In genomic region chr7:102927105-102927504, GRCm38 (mm10) we compare ENCODE assay signal across 28 mouse cellular contexts. TPM values are rescaled to one million over a fixed set of nuclear protein-coding genes. Genes with fewer than 3 reads are reported as not detected.
DNase-seq lines count a peak whose midpoint lies in the region; ATAC-seq lines count a peak whose summit lies in the region.
"Had no signal": no experiment of that assay in that cellular context is flagged by ENCODE, and none has a peak within 500 bp of the region (broad histone marks: within the 10 kb centered on the region; RNA-seq: fewer than 3 reads in every experiment).

No protein-coding gene starts in this region.

- DNase-seq in heart, adult 18-20 months: no peak
- DNase-seq: adrenal gland, postnatal 10 days; adrenal gland, postnatal 25 days; B cell, adult 2 months; cerebellum, adult 11-12 months; cerebellum, adult 2 months; cerebellum, adult 9-10 months; cerebellum, postnatal 10 days; cerebellum, postnatal 25 days; embryo, embryonic 11 days; forebrain, postnatal 0 days had no signal

- ATAC-seq in common myeloid progenitor, adult 5-6 weeks (replicated peaks; ENCODE audit: low read depth, poor library complexity, severe bottlenecking): peak; percentile 62; the same call in 1 of the 2 replicates
- ATAC-seq in megakaryocyte, adult 5-6 weeks (ENCODE audit: poor library complexity, severe bottlenecking): peak; percentile 69
- ATAC-seq in kidney, embryonic 14.5 days (ENCODE audit: low FRiP score, low TSS enrichment): no peak
- no peak for ATAC-seq in forebrain, embryonic 16.5 days
- ATAC-seq: activated CD4-positive, CD25-positive, alpha-beta regulatory T cell, adult 4 months; CD4-positive, CD25-positive, alpha-beta regulatory T cell, adult 4 months; forebrain, embryonic 14.5 days; forebrain, postnatal 0 days; Patski had no signal

- no peak overlapping the region for H3K4me3 ChIP-seq in kidney, embryonic 14.5 days (ENCODE audit: low read length)
- no peak overlapping the region for H3K4me3 ChIP-seq in forebrain, embryonic 16.5 days (replicated peaks; ENCODE audit: low read length)
- H3K4me3 ChIP-seq: embryonic facial prominence, embryonic 13.5 days; embryonic facial prominence, embryonic 15.5 days; erythroblast, embryonic 14.5 days; forebrain, embryonic 10.5 days; forebrain, embryonic 12.5 days had no signal

- H3K9me3 ChIP-seq in kidney, embryonic 14.5 days (ENCODE audit: control insufficient read depth, low read length): no peaks in the 10 kb centered on the region
- no peaks in the 10 kb centered on the region for H3K9me3 ChIP-seq in forebrain, embryonic 16.5 days (ENCODE audit: control insufficient read depth, low read length)
- H3K9me3 ChIP-seq: embryonic facial prominence, embryonic 13.5 days; embryonic facial prominence, embryonic 15.5 days; forebrain, embryonic 10.5 days; forebrain, embryonic 12.5 days; G1E had no signal

- H3K4me2 ChIP-seq in kidney, embryonic 14.5 days (replicated peaks; ENCODE audit: low read depth, low read length): no peak overlapping the region
- no peak overlapping the region for H3K4me2 ChIP-seq in forebrain, embryonic 16.5 days (ENCODE audit: low read length)
- H3K4me2 ChIP-seq: embryonic facial prominence, embryonic 13.5 days; embryonic facial prominence, embryonic 15.5 days; forebrain, embryonic 12.5 days had no signal

- 72% methylated on average over 3 of the region's 3 CpGs for WGBS in kidney, embryonic 14.5 days
- 74% methylated on average over 3 of the region's 3 CpGs for WGBS in forebrain, embryonic 16.5 days

- no peak overlapping the region for H3K9ac ChIP-seq in kidney, embryonic 14.5 days (ENCODE audit: low read depth, low read length)
- no peak overlapping the region for H3K9ac ChIP-seq in forebrain, embryonic 16.5 days (replicated peaks; ENCODE audit: low read depth, low read length)
- H3K9ac ChIP-seq: embryonic facial prominence, embryonic 13.5 days; embryonic facial prominence, embryonic 15.5 days; forebrain, embryonic 12.5 days; forebrain, postnatal 0 days had no signal

- H3K4me1 ChIP-seq in kidney, embryonic 14.5 days (ENCODE audit: control insufficient read depth, insufficient read depth, low read length): no peaks in the 10 kb centered on the region
- H3K4me1 ChIP-seq in forebrain, embryonic 16.5 days (replicated peaks; ENCODE audit: control insufficient read depth, insufficient read depth, low read length): no peaks in the 10 kb centered on the region
- H3K4me1 ChIP-seq: embryonic facial prominence, embryonic 13.5 days; embryonic facial prominence, embryonic 15.5 days; forebrain, embryonic 10.5 days; forebrain, embryonic 12.5 days had no signal

- H3K27me3 ChIP-seq in kidney, embryonic 14.5 days (ENCODE audit: control insufficient read depth, insufficient read depth, low read length): no peaks in the 10 kb centered on the region
- no peaks in the 10 kb centered on the region for H3K27me3 ChIP-seq in forebrain, embryonic 16.5 days (replicated peaks; ENCODE audit: control insufficient read depth, insufficient read depth, low read length)
- H3K27me3 ChIP-seq: CH12.LX; embryonic facial prominence, embryonic 13.5 days; embryonic facial prominence, embryonic 15.5 days; forebrain, embryonic 12.5 days had no signal

- no peak overlapping the region for H3K27ac ChIP-seq in kidney, embryonic 14.5 days (ENCODE audit: low read depth, low read length)
- no peak overlapping the region for H3K27ac ChIP-seq in forebrain, embryonic 16.5 days (ENCODE audit: low read length)
- H3K27ac ChIP-seq: embryonic facial prominence, embryonic 13.5 days; embryonic facial prominence, embryonic 15.5 days; forebrain, embryonic 10.5 days; forebrain, embryonic 12.5 days had no signal

- no peaks in the 10 kb centered on the region for H3K36me3 ChIP-seq in kidney, embryonic 14.5 days (ENCODE audit: control insufficient read depth, insufficient read depth, low read length)
- no peaks in the 10 kb centered on the region for H3K36me3 ChIP-seq in forebrain, embryonic 16.5 days (ENCODE audit: control insufficient read depth, insufficient read depth)
- H3K36me3 ChIP-seq: embryonic facial prominence, embryonic 13.5 days; embryonic facial prominence, embryonic 15.5 days; forebrain, embryonic 10.5 days; forebrain, embryonic 12.5 days; G1E had no signal

RNA-seq across cellular contexts. Expression of gene Olfr572, which starts 2.9 kb away (rescaled TPM):
- not detected in 2 replicates for total RNA-seq in common myeloid progenitor, adult 5-6 weeks (2017)
- total RNA-seq in megakaryocyte, adult 5-6 weeks (2015): not detected in 2 replicates
- not detected in 2 replicates for total RNA-seq in megakaryocyte, adult 5-6 weeks (2017)
- not detected in 2 replicates for polyA plus RNA-seq in kidney, embryonic 14.5 days (2014; fragmentation: Nextera tagmentation; extraction: Ambion mirVana)
- polyA plus RNA-seq in forebrain, embryonic 16.5 days (2015; fragmentation: Nextera tagmentation; extraction: Ambion mirVana): not detected in 2 replicates
- not detected for total RNA-seq in heart, adult 18-20 months (2021)
- total RNA-seq: adrenal gland, adult 18-20 months; adrenal gland, postnatal 10 days; adrenal gland, postnatal 25 days; CH12.LX; forebrain, postnatal 0 days had no signal
- polyA plus RNA-seq: activated CD4-positive, CD25-positive, alpha-beta regulatory T cell, adult 4 months; CD4-positive, CD25-positive, alpha-beta regulatory T cell, adult 4 months; cerebellum, adult 2 months; embryonic facial prominence, embryonic 11.5 days; embryonic facial prominence, embryonic 13.5 days; embryonic facial prominence, embryonic 15.5 days; erythroblast, embryonic 14.5 days; forebrain, embryonic 10.5 days; forebrain, embryonic 12.5 days; forebrain, embryonic 14.5 days; forebrain, postnatal 0 days; G1E; Patski had no signal

RNA-seq across cellular contexts. Expression of gene Olfr571, which starts 9.8 kb away (rescaled TPM):
- total RNA-seq in common myeloid progenitor, adult 5-6 weeks (2017): not detected in 2 replicates
- total RNA-seq in megakaryocyte, adult 5-6 weeks (2015): not detected in 2 replicates
- total RNA-seq in megakaryocyte, adult 5-6 weeks (2017): not detected in 2 replicates
- not detected in 2 replicates for polyA plus RNA-seq in kidney, embryonic 14.5 days (2014; fragmentation: Nextera tagmentation; extraction: Ambion mirVana)
- polyA plus RNA-seq in forebrain, embryonic 16.5 days (2015; fragmentation: Nextera tagmentation; extraction: Ambion mirVana): not detected in 2 replicates
- total RNA-seq in heart, adult 18-20 months (2021): not detected
- total RNA-seq: adrenal gland, adult 18-20 months; adrenal gland, postnatal 10 days; adrenal gland, postnatal 25 days; CH12.LX; forebrain, postnatal 0 days had no signal
- polyA plus RNA-seq: activated CD4-positive, CD25-positive, alpha-beta regulatory T cell, adult 4 months; cerebellum, adult 2 months; erythroblast, embryonic 14.5 days; forebrain, embryonic 10.5 days; forebrain, embryonic 14.5 days; forebrain, postnatal 0 days; G1E; Patski had no signal

RNA-seq across cellular contexts. Expression of gene Olfr573-ps1, which starts 15.3 kb away (rescaled TPM):
- not detected in 2 replicates for total RNA-seq in common myeloid progenitor, adult 5-6 weeks (2017)
- total RNA-seq in megakaryocyte, adult 5-6 weeks (2015): not detected in 2 replicates
- total RNA-seq in megakaryocyte, adult 5-6 weeks (2017): not detected in 2 replicates
- polyA plus RNA-seq in kidney, embryonic 14.5 days (2014; fragmentation: Nextera tagmentation; extraction: Ambion mirVana): not detected in 2 replicates
- polyA plus RNA-seq in forebrain, embryonic 16.5 days (2015; fragmentation: Nextera tagmentation; extraction: Ambion mirVana): not detected in 2 replicates
- not detected for total RNA-seq in heart, adult 18-20 months (2021)
- total RNA-seq: adrenal gland, adult 18-20 months; adrenal gland, postnatal 10 days; adrenal gland, postnatal 25 days; CH12.LX; forebrain, postnatal 0 days; G1E had no signal
- polyA plus RNA-seq: activated CD4-positive, CD25-positive, alpha-beta regulatory T cell, adult 4 months; CD4-positive, CD25-positive, alpha-beta regulatory T cell, adult 4 months; cerebellum, adult 2 months; embryonic facial prominence, embryonic 11.5 days; embryonic facial prominence, embryonic 13.5 days; embryonic facial prominence, embryonic 15.5 days; erythroblast, embryonic 14.5 days; forebrain, embryonic 10.5 days; forebrain, embryonic 12.5 days; forebrain, embryonic 14.5 days; forebrain, postnatal 0 days; G1E; Patski had no signal

RNA-seq across cellular contexts. Expression of gene Olfr574, which starts 21.2 kb away (rescaled TPM):
- total RNA-seq in common myeloid progenitor, adult 5-6 weeks (2017): not detected in 2 replicates
- not detected in 2 replicates for total RNA-seq in megakaryocyte, adult 5-6 weeks (2015)
- not detected in 2 replicates for total RNA-seq in megakaryocyte, adult 5-6 weeks (2017)
- polyA plus RNA-seq in kidney, embryonic 14.5 days (2014; fragmentation: Nextera tagmentation; extraction: Ambion mirVana): not detected in 2 replicates
- not detected in 2 replicates for polyA plus RNA-seq in forebrain, embryonic 16.5 days (2015; fragmentation: Nextera tagmentation; extraction: Ambion mirVana)
- total RNA-seq in heart, adult 18-20 months (2021): not detected
- total RNA-seq: adrenal gland, postnatal 10 days; adrenal gland, postnatal 25 days; CH12.LX; forebrain, postnatal 0 days; G1E had no signal
- polyA plus RNA-seq: activated CD4-positive, CD25-positive, alpha-beta regulatory T cell, adult 4 months; CD4-positive, CD25-positive, alpha-beta regulatory T cell, adult 4 months; cerebellum, adult 2 months; embryonic facial prominence, embryonic 11.5 days; embryonic facial prominence, embryonic 13.5 days; embryonic facial prominence, embryonic 15.5 days; erythroblast, embryonic 14.5 days; forebrain, embryonic 10.5 days; forebrain, embryonic 12.5 days; forebrain, embryonic 14.5 days; forebrain, postnatal 0 days; G1E; Patski had no signal

RNA-seq across cellular contexts. Expression of gene Olfr575, which starts 31.5 kb away (rescaled TPM):
- not detected in 2 replicates for total RNA-seq in common myeloid progenitor, adult 5-6 weeks (2017)
- not detected in 2 replicates for total RNA-seq in megakaryocyte, adult 5-6 weeks (2015)
- not detected in 2 replicates for total RNA-seq in megakaryocyte, adult 5-6 weeks (2017)
- polyA plus RNA-seq in kidney, embryonic 14.5 days (2014; fragmentation: Nextera tagmentation; extraction: Ambion mirVana): not detected in 2 replicates
- not detected in 2 replicates for polyA plus RNA-seq in forebrain, embryonic 16.5 days (2015; fragmentation: Nextera tagmentation; extraction: Ambion mirVana)
- total RNA-seq in heart, adult 18-20 months (2021): not detected
- total RNA-seq: adrenal gland, adult 18-20 months; adrenal gland, postnatal 10 days; adrenal gland, postnatal 25 days; CH12.LX; forebrain, postnatal 0 days had no signal
- polyA plus RNA-seq: activated CD4-positive, CD25-positive, alpha-beta regulatory T cell, adult 4 months; CD4-positive, CD25-positive, alpha-beta regulatory T cell, adult 4 months; cerebellum, adult 2 months; embryonic facial prominence, embryonic 11.5 days; embryonic facial prominence, embryonic 13.5 days; embryonic facial prominence, embryonic 15.5 days; erythroblast, embryonic 14.5 days; forebrain, embryonic 10.5 days; forebrain, embryonic 12.5 days; forebrain, embryonic 14.5 days; forebrain, postnatal 0 days; G1E; Patski had no signal

Comparison
In these comparisons a context has a peak if more than half of its experiments do, and no peak if none do; other contexts are left out.
1. ATAC-seq: peak in common myeloid progenitor, adult 5-6 weeks (single experiment) and megakaryocyte, adult 5-6 weeks (single experiment); none in kidney, embryonic 14.5 days (single experiment) and forebrain, embryonic 16.5 days (single experiment).